ENCODE assay signal across 2 mouse cellular contexts in genomic region chr14:54893651-54894181, GRCm38 (mm10).
TF ChIP-seq lines count a peak whose summit lies in the region.

No protein-coding gene starts in this region.

TF ChIP-seq in C2C12, 6 proteins besides CTCF, POLR2A, EP300 and RAD21:
- TF ChIP-seq MYOD1 (IDR thresholded peaks at IDR 0.05; ENCODE audit: control insufficient read depth, insufficient read length, low read depth) (no peak), MAX (IDR thresholded peaks at IDR 0.05) (peak; percentile 10), CEBPB (IDR thresholded peaks at IDR 0.05; ENCODE audit: low read depth) (no peak), FOSL1 (IDR thresholded peaks at IDR 0.05; ENCODE audit: insufficient read depth, low read length, poor library complexity, severe bottlenecking) (no peak)

TF ChIP-seq in myocyte, 11 proteins besides CTCF, POLR2A, EP300 and RAD21:
- TF ChIP-seq POLR2AphosphoS2 (IDR thresholded peaks at IDR 0.05; ENCODE audit: insufficient read length, low read depth) (peak; percentile 88), MYOD1 (IDR thresholded peaks at IDR 0.05; ENCODE audit: control insufficient read depth in 1 of 3, insufficient read length in 2 of 3, low read depth in 2 of 3) (peak in 2 of 3 experiments; percentile 37 to 58), MYOG (IDR thresholded peaks at IDR 0.05; ENCODE audit: control insufficient read depth in 1 of 3, insufficient read depth in 1 of 3, insufficient read length in 2 of 3, low read depth in 2 of 3) (peak in 1 of 3 experiments; percentile 45), USF1 (IDR thresholded peaks at IDR 0.05; ENCODE audit: low read depth) (no peak)
